Mouse (Mus musculus) heart, postnatal 14 days (tissue): ENCODE measurements at regions not wholly inside any gene's neighbourhood (a gene's known extent, or its start where the extent isn't known, plus 50 kb on each side); places are given as distances from the start of the nearest gene placed in this dataset.

Source experiments
- DNase-seq, 2 experiments: peaks; one replicate each; pipeline ENCODE4 v3.0.0; 2021 to 2022
- intact Hi-C: fragments of 180-260 bp; cut with DNase I; formaldehyde crosslinking; loops from one replicate; pipeline ENCODE4 v1.15.1; 2025

- intact Hi-C loops = no loop called here
- no peak for DNase-seq
Measured at GRCm38 (mm10) chr8:59499618-59500017, 587.2 kb upstream of the Galntl6 start.

- DNase-seq = no peak
- intact Hi-C loops = no loop called here
Measured at GRCm38 (mm10) chr8:59491392-59491791, 579.0 kb upstream of the Galntl6 start.

- intact Hi-C loops = no loop called here
- DNase-seq = no peak
Measured at GRCm38 (mm10) chr8:59478257-59478656, 565.8 kb upstream of the Galntl6 start.

GRCm38 (mm10) chr8:59474195-59474594, 561.8 kb upstream of the Galntl6 start:
- intact Hi-C loops = no loop called here
- no peak for DNase-seq

GRCm38 (mm10) chr8:59448622-59449021, 536.2 kb upstream of the Galntl6 start:
- no peak for DNase-seq
- intact Hi-C loops = no loop called here

GRCm38 (mm10) chr8:59403659-59404058, 491.2 kb upstream of the Galntl6 start:
- intact Hi-C loops = no loop called here
- no peak for DNase-seq

GRCm38 (mm10) chr8:59389706-59390105, 477.3 kb upstream of the Galntl6 start:
- DNase-seq = no peak
- intact Hi-C loops = no loop called here

- no peak for DNase-seq
- intact Hi-C loops = loop anchor here (5.0 kb wide), 1 partner anchor 1083 kb away; no protein-coding TSS in a partner anchor
Measured at GRCm38 (mm10) chr8:59384711-59385110, 472.3 kb upstream of the Galntl6 start.

- intact Hi-C loops = no loop called here
- DNase-seq = no peak
Measured at GRCm38 (mm10) chr8:59352983-59353382, 440.5 kb upstream of the Galntl6 start.

- no peak for DNase-seq
- intact Hi-C loops = no loop called here
Measured at GRCm38 (mm10) chr8:59334990-59335389, 422.6 kb upstream of the Galntl6 start.
